Mouse (Mus musculus) olfactory bulb, adult 2 months (tissue): ENCODE data around the gene Ddx24. TPM values are rescaled to one million over a fixed set of nuclear protein-coding genes. Genes with fewer than 3 reads are reported as not detected.
A peak's percentile ranks its signal among the peaks of the same experiment; 100 is the strongest.

Experiments
- H3K27ac ChIP-seq: fragments of 200-500 bp; 2 replicates; pipeline ENCODE4 v1.5.1; 2012; ENCODE audit warnings: low read depth, low read length; ENCODE audit not compliant: insufficient read depth
- H3K4me1 ChIP-seq: fragments of 200-500 bp; 2 replicates; pipeline ENCODE4 v1.6.1; 2012; ENCODE audit warnings: low read length; ENCODE audit not compliant: control insufficient read depth, insufficient read depth
- H3K4me3 ChIP-seq: fragments of 200-500 bp; 2 replicates; pipeline ENCODE4 v1.5.1; 2012; ENCODE audit warnings: mild to moderate bottlenecking, low read depth, low read length, moderate library complexity; ENCODE audit not compliant: insufficient read depth
- CTCF ChIP-seq: fragments of 200-500 bp; IDR thresholded peaks from 2 replicates; pipeline ENCODE4 v1.5.1; 2012; ENCODE audit warnings: low read depth, mild to moderate bottlenecking, low read length, moderate library complexity; ENCODE audit not compliant: insufficient read depth
- POLR2A ChIP-seq: fragments of 200-500 bp; IDR thresholded peaks from 2 replicates; pipeline ENCODE4 v1.6.1; 2012; ENCODE audit warnings: mild to moderate bottlenecking, low read depth, low read length, moderate library complexity; ENCODE audit not compliant: insufficient read depth
- WGBS: fragments of 180-500 bp; shearing (Covaris S2); methylation state at CpG from one replicate; pipeline ENCODE4 v1.1.7; 2018; 5-methylcytosine and 5-hydroxymethylcytosine counted together
- polyA plus RNA-seq: library from polyadenylated mRNA; stranded (reverse); fragments of >200 nt; gene quantifications from 2 replicates; pipeline ENCODE4 v1.2.4, GENCODE M21; 2012; ENCODE audit warnings: low replicate concordance; ENCODE audit not compliant: missing spikeins, insufficient read depth, insufficient read length

Gene Ddx24
- polyA plus RNA-seq, 1 experiment: not detected

DNA sequence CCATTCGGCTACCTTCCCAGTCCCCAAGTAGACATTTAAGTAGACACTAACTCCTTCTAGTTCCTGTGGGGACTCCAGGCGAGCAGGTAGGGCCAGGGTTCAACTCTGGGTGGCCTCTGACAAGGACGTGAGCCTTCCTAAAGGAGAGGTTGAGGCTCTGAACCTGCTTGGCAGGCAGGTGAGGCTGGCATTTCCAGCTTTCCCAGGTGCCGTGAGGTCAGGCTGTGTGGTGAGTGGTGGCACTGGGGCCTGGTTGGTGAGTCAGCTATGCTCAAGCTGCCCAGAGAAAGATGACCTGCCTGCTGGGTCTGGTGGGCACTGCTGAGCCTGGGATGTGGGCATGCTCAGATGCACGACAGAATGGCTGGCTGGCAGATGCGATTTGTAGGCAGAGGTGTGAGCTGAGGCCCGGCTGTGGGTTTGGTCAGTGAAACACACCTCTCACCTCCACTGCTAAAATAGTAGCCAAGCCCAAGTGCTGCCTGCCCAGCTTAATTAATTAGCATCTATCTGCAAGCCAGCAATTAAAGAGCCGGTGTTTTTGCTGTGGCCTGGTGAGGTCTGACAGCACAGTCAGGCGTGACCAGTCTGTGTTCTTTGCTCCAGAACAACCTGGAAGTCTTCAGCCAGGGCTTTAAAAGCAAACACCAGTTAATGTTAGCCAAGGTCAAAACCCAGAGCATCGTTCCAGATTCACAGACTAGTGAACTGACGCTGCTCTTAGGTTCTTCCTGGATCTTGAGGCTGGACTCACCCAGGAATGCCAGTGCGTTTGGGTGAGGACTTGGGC is 29.9 kb downstream of the Ddx24 start:
- Histone ChIP-seq H3K4me1 (peaks cover 10% of the 10 kb centered on the region), H3K27ac (no peak overlapping the region), H3K4me3 (no peak overlapping the region)
- WGBS: 84% methylated on average over 12 of the region's 12 CpGs
- TF ChIP-seq CTCF (no peak), POLR2A (no peak)

DNA sequence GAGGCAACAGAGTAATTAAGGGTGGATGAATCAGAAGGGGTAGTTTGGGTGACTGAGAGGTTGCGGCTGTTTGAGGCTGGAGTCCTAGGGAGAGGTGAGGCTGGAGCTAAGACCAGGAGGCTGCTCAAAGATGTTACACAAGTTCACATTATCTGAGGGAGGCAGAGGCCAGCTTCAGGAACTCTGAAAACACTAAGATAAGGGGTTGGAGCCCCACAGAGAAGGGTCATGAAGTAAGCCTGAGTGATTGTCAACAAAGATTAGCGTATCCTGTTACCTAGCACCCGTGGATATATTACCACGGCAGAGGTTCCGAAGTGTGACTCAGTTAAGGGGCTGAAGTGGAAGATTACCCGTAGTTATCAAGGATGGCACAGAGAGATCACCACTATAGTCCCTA is 32.1 kb downstream of the Ddx24 start:
- Histone ChIP-seq H3K27ac (no peak overlapping the region), H3K4me1 (peaks cover 24% of the 10 kb centered on the region), H3K4me3 (no peak overlapping the region)
- TF ChIP-seq CTCF (no peak), POLR2A (no peak)
- 86% methylated on average over 6 of the region's 6 CpGs for WGBS

DNA sequence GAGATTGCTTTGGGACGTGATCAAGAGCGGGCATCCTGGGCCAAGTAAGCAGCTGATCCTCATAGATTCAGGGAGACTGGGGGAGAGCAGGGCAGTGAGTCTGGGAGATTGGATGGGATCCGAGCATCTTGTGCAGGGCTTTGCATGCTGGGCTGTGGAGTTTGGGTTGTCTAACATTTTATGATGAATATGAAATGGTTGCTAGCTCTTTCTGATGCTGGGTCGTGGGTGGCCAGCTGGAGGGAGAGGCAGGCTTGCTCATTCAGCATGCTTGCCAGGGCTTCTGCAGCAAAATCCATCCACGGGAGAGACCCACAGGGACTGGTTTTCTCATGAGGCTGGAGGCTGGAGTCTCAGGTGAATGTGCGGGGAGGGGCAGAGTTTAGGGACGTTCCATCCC is 34.5 kb downstream of the Ddx24 start:
- no peak overlapping the region for H3K4me3 ChIP-seq
- 85% methylated on average over 7 of the region's 7 CpGs for WGBS
- no peak for TF ChIP-seq POLR2A
- H3K4me1 ChIP-seq: peaks cover 24% of the 10 kb centered on the region
- H3K27ac ChIP-seq: no peak overlapping the region

DNA sequence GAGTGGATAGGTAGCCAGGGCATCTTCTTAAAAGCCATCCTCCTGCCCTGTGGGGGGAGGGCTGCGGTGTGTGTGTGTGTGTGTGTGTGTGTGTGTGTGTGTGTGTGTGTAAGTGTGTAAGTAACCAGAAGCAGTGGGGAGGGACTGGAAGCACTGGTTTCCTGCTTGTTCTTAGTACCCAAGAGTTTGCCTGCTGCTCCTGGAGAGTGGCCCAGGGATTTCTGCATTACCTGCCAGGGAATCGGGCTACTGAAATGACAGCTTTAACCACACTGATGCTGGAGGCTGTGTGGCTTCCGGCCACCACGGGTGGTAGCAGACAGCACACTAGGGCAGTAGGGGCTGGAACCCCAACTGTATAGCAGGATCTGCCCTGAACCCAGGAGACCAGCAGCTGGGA is 35.6 kb downstream of the Ddx24 start:
- WGBS: 58% methylated on average over 4 of the region's 4 CpGs
- no peak for TF ChIP-seq CTCF
- TF ChIP-seq POLR2A: no peak
- no peak overlapping the region for H3K27ac ChIP-seq
- peaks cover 21% of the 10 kb centered on the region for H3K4me1 ChIP-seq
- H3K4me3 ChIP-seq: no peak overlapping the region

DNA sequence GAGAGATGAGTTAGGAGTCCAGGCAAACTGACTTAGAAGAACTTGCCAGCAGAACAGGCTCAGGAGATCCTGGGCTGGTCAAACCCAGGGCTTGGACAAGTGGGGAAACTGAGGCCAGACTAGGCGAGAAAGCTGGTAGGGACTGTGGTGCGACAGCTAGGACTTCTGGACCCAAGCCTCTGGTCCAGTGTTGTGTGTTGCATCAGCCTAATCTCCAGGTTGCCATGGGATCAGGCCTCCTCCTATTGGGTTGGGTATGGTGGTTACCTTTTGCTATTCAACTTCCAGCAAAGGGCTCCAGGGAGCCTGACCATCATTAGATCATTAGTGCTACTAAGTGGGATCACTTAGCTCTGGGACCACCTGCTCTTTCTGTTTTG is 36.3 kb downstream of the Ddx24 start:
- Histone ChIP-seq H3K27ac (no peak overlapping the region), H3K4me1 (peaks cover 21% of the 10 kb centered on the region), H3K4me3 (peak overlapping the region; percentile 88)
- TF ChIP-seq POLR2A: no peak
- TF ChIP-seq CTCF: no peak
- WGBS: 57% methylated on average over 2 of the region's 2 CpGs

DNA sequence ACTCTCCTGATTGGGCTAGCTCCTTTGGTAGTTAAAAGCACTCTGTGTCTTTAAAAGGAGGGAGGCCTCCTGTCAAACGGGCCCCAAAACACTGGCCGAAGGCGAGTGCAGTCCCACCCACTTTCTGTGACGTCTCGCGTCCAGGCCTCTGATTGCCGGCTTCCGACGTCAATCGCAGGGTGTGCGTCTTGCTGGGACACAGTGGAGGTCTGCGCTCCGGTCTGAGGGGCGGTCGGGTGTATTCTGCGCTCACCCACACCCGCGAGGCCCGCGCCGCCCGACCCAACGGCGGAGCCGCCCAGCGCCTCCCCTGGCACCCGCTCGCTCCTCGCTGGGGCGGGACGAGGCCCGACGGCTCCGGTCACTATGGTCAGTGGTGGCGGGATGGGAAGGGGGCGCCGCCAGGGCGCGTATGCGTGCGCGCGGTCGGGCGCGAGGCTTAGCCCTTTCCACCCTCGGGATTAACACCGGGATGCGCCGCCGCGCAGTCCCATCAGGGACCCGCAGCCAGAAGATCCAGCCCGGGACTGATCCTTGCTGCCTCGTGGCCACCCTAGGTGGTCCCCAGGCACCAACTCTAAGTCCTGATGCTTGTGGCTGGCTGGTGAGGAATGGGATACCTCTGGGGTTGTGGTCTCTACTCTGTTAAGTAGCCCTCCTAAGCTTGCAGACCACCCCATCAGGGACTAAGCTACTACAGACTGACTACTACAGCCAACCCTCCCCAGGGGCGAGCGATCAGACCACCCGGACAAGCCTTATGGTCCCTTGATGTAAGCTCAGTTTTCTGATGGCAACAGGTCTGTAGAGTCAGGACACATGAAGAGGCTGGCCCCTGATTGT is 36.9 kb downstream of the Ddx24 start, which contains the start of gene Otub2:
Gene Otub2 (plus strand): TSS at position 178 of the 843 bp plus-strand sequence.
- peak within 1 kb of the TSS; percentile 34 for H3K27ac ChIP-seq
- H3K4me1 ChIP-seq: peaks cover 21% of the 10 kb centered on the region
- TF ChIP-seq CTCF (no peak), POLR2A (peak; percentile 28; the same call in 1 of the 2 replicates)
- peak within 1 kb of the TSS; percentile 88 for H3K4me3 ChIP-seq
- 1% methylated on average over 58 of the region's 58 CpGs for WGBS

DNA sequence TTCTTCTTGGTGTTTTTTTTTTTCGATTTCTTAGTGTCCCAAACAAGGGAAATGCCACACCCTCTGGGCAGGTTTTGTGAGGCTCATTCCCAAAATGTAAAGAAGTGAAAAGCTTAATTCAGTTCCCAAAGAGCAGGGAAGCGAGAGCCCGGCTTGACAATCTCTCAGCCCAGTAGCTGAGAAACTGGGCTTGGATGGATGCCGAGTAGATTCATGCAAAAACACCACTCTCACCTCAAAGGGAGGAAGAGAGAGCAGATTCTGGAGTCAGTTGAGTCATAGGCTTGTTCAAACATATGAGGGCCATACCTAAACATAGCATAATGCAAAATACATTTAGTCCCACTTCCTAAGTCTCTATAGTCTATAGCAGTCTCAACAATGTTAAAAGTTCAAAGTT is 45.4 kb downstream of the Ddx24 start:
- WGBS: 74% methylated on average over 4 of the region's 4 CpGs
- H3K27ac ChIP-seq: no peak overlapping the region
- no peak for TF ChIP-seq POLR2A
- TF ChIP-seq CTCF: no peak
- no peak overlapping the region for H3K4me3 ChIP-seq
- H3K4me1 ChIP-seq: peaks cover 16% of the 10 kb centered on the region

DNA sequence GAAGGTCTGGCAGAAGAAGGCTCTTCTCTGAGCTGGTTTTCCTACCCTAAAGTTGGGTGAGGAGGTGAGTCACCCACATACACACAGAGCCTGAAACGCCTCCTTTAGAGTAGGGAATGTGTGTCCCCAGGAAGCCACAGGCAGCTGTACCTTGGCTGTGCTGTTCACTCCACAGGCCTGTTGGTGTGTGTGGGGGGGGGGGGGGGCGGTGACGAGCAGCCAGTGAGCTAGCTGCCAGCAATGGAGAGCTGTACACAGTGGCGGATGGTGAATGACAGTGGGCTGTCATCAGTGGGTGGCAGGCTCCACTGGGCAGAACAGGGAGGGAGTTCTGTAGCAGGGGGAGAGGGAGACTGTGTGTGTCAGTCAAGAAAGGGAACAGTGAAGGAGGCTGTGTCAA is 48.9 kb downstream of the Ddx24 start:
- H3K4me1 ChIP-seq: peaks cover 16% of the 10 kb centered on the region
- TF ChIP-seq CTCF (no peak), POLR2A (no peak)
- no peak overlapping the region for H3K4me3 ChIP-seq
- peak overlapping the region; percentile 71 for H3K27ac ChIP-seq
- WGBS: 23% methylated on average over 4 of the region's 4 CpGs

DNA sequence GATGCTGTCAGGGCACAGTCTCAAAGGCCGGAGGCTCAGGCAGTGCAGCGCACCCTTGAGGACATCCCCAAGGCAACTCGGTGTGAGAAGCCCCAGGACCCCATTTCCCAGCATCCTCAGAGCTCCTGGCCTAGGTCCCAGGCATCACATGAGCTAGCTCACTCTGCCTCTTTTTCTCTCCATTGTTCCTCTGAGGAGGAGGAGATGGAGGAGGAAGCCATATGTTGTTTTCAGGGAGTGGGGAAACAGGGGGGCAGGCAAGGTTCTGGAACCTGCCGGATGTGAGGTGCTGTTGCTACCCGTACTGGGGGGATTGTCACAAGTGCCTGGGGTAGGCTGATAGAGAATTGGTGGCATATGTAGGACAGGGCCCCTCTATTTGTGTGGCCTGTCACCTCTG is 49.5 kb downstream of the Ddx24 start:
- peak overlapping the region; percentile 71 for H3K27ac ChIP-seq
- TF ChIP-seq CTCF (no peak), POLR2A (no peak)
- H3K4me1 ChIP-seq: peaks cover 16% of the 10 kb centered on the region
- H3K4me3 ChIP-seq: no peak overlapping the region
- WGBS: 32% methylated on average over 5 of the region's 5 CpGs
